Mouse (Mus musculus) thymus, adult 2 months (tissue): ENCODE measurements around the gene Mgll. TPM values are rescaled to one million over a fixed set of nuclear protein-coding genes. Genes with fewer than 3 reads are reported as not detected.

Experiments used
- DNase-seq: peaks from one replicate; pipeline ENCODE4 v3.0.0; 2021
- H3K27ac ChIP-seq: fragments of 200-500 bp; 2 replicates; pipeline ENCODE4 v1.5.1; 2012; ENCODE audit warnings: low read length, control low read depth; ENCODE audit not compliant: control insufficient read depth, insufficient read depth
- H3K27me3 ChIP-seq: fragments of 200-500 bp; 2 replicates; pipeline ENCODE4 v1.6.1; 2012; ENCODE audit warnings: mild to moderate bottlenecking, low read length, moderate library complexity, mixed read lengths; ENCODE audit not compliant: control insufficient read depth, insufficient read depth
- H3K36me3 ChIP-seq: fragments of 200-500 bp; 2 replicates; pipeline ENCODE4 v1.6.1; 2012; ENCODE audit warnings: mild to moderate bottlenecking, low read length, moderate library complexity; ENCODE audit not compliant: control insufficient read depth, insufficient read depth
- H3K4me1 ChIP-seq: fragments of 200-500 bp; replicated peaks from 2 replicates; pipeline ENCODE4 v1.6.1; 2012; ENCODE audit warnings: low read length; ENCODE audit not compliant: control insufficient read depth, insufficient read depth
- H3K4me3 ChIP-seq: fragments of 200-500 bp; 2 replicates; pipeline ENCODE4 v1.5.1; 2012; ENCODE audit warnings: mild to moderate bottlenecking, low read length, control low read depth, moderate library complexity; ENCODE audit not compliant: control insufficient read depth, insufficient read depth
- CTCF ChIP-seq: fragments of 200-500 bp; IDR thresholded peaks from 2 replicates; pipeline ENCODE4 v1.5.1; 2012; ENCODE audit warnings: mild to moderate bottlenecking, control low read depth, low read length, moderate library complexity, borderline replicate concordance; ENCODE audit not compliant: control insufficient read depth, poor library complexity, insufficient read depth; ENCODE audit errors: extremely low read depth
- POLR2A ChIP-seq: fragments of 200-500 bp; IDR thresholded peaks from 2 replicates; pipeline ENCODE4 v1.6.1; 2012; ENCODE audit warnings: mild to moderate bottlenecking, low read length, control low read depth, moderate library complexity; ENCODE audit not compliant: control insufficient read depth, poor library complexity, insufficient read depth; ENCODE audit errors: extremely low read depth
- WGBS: fragments of 180-500 bp; shearing (Covaris S2); methylation state at CpG from one replicate; pipeline ENCODE4 v1.1.7; 2018; 5-methylcytosine and 5-hydroxymethylcytosine counted together
- polyA plus RNA-seq: library from polyadenylated mRNA; depleted of rRNA; stranded (reverse); fragments of >200 nt; gene quantifications from 2 replicates; pipeline ENCODE4 v1.2.3, GENCODE M21; 2012

Mgll gene
- polyA plus RNA-seq, 1 experiment, result 60.3 TPM

- no peak for DNase-seq
- Histone ChIP-seq H3K4me1 (peaks cover 5% of the 10 kb centered on the region; the same call in 1 of the 2 replicates), H3K27ac (no peak overlapping the region), H3K36me3 (no peaks in the 10 kb centered on the region), H3K4me3 (no peak overlapping the region), H3K27me3 (no peaks in the 10 kb centered on the region)
- WGBS, result 95% methylated on average over 14 of the region's 14 CpGs
- TF ChIP-seq POLR2A (no peak), CTCF (no peak)
Observed at GRCm38 (mm10) chr6:88787496-88787895, 63.3 kb downstream of the Mgll start.

GRCm38 (mm10) chr6:88788219-88788618 lies 64.0 kb downstream of the Mgll start:
- Histone ChIP-seq H3K27me3 (no peaks in the 10 kb centered on the region), H3K4me3 (no peak overlapping the region), H3K36me3 (no peaks in the 10 kb centered on the region), H3K4me1 (peaks cover 5% of the 10 kb centered on the region; the same call in 1 of the 2 replicates), H3K27ac (no peak overlapping the region)
- WGBS, result 86% methylated on average over 11 of the region's 11 CpGs
- TF ChIP-seq CTCF, result no peak
- no peak for TF ChIP-seq POLR2A
- no peak for DNase-seq

- no peak for DNase-seq
- Histone ChIP-seq H3K36me3 (no peaks in the 10 kb centered on the region), H3K4me3 (no peak overlapping the region), H3K27ac (no peak overlapping the region), H3K4me1 (no peaks in the 10 kb centered on the region), H3K27me3 (no peaks in the 10 kb centered on the region)
- TF ChIP-seq POLR2A (no peak), CTCF (no peak)
- 84% methylated on average over 9 of the region's 9 CpGs for WGBS
Observed at GRCm38 (mm10) chr6:88791299-88791698, 67.1 kb downstream of the Mgll start.

- Histone ChIP-seq H3K4me1 (no peaks in the 10 kb centered on the region), H3K27me3 (no peaks in the 10 kb centered on the region), H3K4me3 (no peak overlapping the region), H3K27ac (no peak overlapping the region), H3K36me3 (no peaks in the 10 kb centered on the region)
- DNase-seq, result no peak
- TF ChIP-seq CTCF (no peak), POLR2A (no peak)
- WGBS, result 92% methylated on average over 7 of the region's 7 CpGs
Observed at GRCm38 (mm10) chr6:88792147-88792691, 68.0 kb downstream of the Mgll start.

- H3K27me3 ChIP-seq, result no peaks in the 10 kb centered on the region
- DNase-seq, result no peak
- H3K4me1 ChIP-seq, result no peaks in the 10 kb centered on the region
- TF ChIP-seq POLR2A (no peak), CTCF (no peak)
- H3K36me3 ChIP-seq, result no peaks in the 10 kb centered on the region
- WGBS, result 53% methylated on average over 2 of the region's 2 CpGs
- H3K27ac ChIP-seq, result no peak overlapping the region
- H3K4me3 ChIP-seq, result no peak overlapping the region
Observed at GRCm38 (mm10) chr6:88793243-88793642, 69.0 kb downstream of the Mgll start.

- 92% methylated on average over 13 of the region's 13 CpGs for WGBS
- TF ChIP-seq POLR2A (no peak), CTCF (no peak)
- no peaks in the 10 kb centered on the region for H3K27me3 ChIP-seq
- H3K4me1 ChIP-seq, result no peaks in the 10 kb centered on the region
- DNase-seq, result no peak
- H3K4me3 ChIP-seq, result no peak overlapping the region
- H3K36me3 ChIP-seq, result no peaks in the 10 kb centered on the region
- no peak overlapping the region for H3K27ac ChIP-seq
Observed at GRCm38 (mm10) chr6:88793872-88794271, 69.7 kb downstream of the Mgll start.

- WGBS, result 85% methylated on average over 14 of the region's 14 CpGs
- H3K4me3 ChIP-seq, result no peak overlapping the region
- H3K27ac ChIP-seq, result no peak overlapping the region
- TF ChIP-seq POLR2A (no peak), CTCF (no peak)
- H3K27me3 ChIP-seq, result no peaks in the 10 kb centered on the region
- no peak for DNase-seq
- H3K4me1 ChIP-seq, result no peaks in the 10 kb centered on the region
- H3K36me3 ChIP-seq, result no peaks in the 10 kb centered on the region
Observed at GRCm38 (mm10) chr6:88794561-88794971, 70.4 kb downstream of the Mgll start.
